Mouse (Mus musculus): ENCODE data around the gene Selenon. TPM values are rescaled to one million over a fixed set of nuclear protein-coding genes. Genes with fewer than 3 reads are reported as not detected.

The Selenon gene
- polyA plus RNA-seq, 1 experiment from 2014 or later = 16.7 TPM

DNA sequence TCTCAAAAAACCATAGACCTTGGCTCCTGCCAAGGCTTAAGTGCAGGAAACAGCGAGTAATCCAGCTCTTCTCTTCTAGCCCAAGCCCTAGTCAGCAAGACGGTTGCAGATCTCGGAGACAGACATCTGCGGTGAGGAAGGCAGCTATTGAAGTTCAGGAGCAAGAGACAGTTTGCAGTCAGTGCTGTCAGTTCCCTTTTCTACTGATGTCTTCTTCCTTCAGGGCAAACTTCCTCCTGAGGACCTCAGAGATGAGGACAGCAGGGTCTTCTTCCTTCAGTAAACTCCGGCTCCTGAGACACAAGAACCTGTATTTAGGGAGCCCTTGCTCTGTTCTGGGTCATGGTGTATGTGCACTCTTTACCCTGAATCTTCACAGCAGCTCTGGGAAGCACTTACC is 25.7 kb downstream of the Selenon start:
- Histone ChIP-seq H3K4me1 (replicated peaks; ENCODE audit: control insufficient read depth, insufficient read depth, low read length) (no peaks in the 10 kb centered on the region), H3K27ac (ENCODE audit: low read depth, low read length) (no peak overlapping the region), H3K4me3 (ENCODE audit: low read depth, low read length) (no peak overlapping the region), H3K9ac (ENCODE audit: low read depth, low read length) (no peak overlapping the region), H3K27me3 (ENCODE audit: control insufficient read depth, insufficient read depth, low read length) (no peaks in the 10 kb centered on the region), H3K9me3 (ENCODE audit: control insufficient read depth, low read length) (no peaks in the 10 kb centered on the region), H3K4me2 (replicated peaks; ENCODE audit: low read depth, low read length) (no peak overlapping the region), H3K36me3 (ENCODE audit: control insufficient read depth, insufficient read depth, low read length) (no peaks in the 10 kb centered on the region)
- WGBS = 86% methylated on average over 5 of the region's 5 CpGs
- ATAC-seq (ENCODE audit: low FRiP score) = no peak
- no peak for DNase-seq (ENCODE audit: low spot score)

DNA sequence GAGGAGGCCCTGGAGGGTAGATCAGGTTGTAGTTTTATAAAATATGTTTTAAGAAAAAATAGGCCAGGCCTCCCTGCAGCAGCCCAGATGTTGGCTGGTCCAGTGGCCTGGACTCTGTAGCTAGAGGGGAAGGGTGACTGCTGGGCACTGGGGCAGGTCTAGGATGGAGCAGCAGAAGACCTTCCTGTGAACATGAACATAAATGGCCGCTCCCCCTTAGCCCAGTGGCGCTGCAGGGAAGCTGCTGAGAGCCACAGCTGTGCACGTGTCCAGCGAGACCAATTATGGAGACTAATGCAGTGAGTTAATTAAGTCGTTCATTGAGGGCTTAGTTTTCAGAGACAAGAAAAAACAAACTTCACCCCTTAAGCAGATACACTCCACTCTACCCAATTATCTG is 26.2 kb downstream of the Selenon start:
- ATAC-seq (ENCODE audit: low FRiP score) (no peak), DNase-seq (ENCODE audit: low spot score) (no peak)
- no peaks in the 10 kb centered on the region for H3K27me3 ChIP-seq (ENCODE audit: control insufficient read depth, insufficient read depth, low read length)
- 80% methylated on average over 5 of the region's 5 CpGs for WGBS
- H3K9me3 ChIP-seq (ENCODE audit: control insufficient read depth, low read length) = no peaks in the 10 kb centered on the region
- no peak overlapping the region for H3K4me2 ChIP-seq (replicated peaks; ENCODE audit: low read depth, low read length)
- H3K4me3 ChIP-seq (ENCODE audit: low read depth, low read length) = no peak overlapping the region
- no peaks in the 10 kb centered on the region for H3K36me3 ChIP-seq (ENCODE audit: control insufficient read depth, insufficient read depth, low read length)
- no peaks in the 10 kb centered on the region for H3K4me1 ChIP-seq (replicated peaks; ENCODE audit: control insufficient read depth, insufficient read depth, low read length)
- no peak overlapping the region for H3K27ac ChIP-seq (ENCODE audit: low read depth, low read length)
- no peak overlapping the region for H3K9ac ChIP-seq (ENCODE audit: low read depth, low read length)

DNA sequence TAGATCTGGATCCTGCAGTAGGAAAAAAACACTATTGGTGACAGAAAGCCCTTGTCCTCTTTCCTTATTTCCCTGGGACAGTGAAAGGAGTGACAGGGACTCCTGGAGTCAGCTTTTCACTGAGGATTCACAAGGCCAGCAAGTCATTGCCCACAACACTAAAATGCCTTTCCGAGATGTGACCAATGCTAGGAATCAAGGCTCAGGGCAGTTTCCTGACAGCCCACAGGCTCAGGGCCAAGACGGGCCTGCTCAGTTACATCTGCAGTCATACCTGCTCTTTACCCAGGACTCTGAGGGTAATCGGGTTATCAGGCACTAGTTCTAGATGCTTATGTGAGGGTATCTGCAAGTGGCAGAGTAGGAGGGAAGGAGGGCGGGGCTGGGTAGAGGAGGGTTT is 28.5 kb downstream of the Selenon start:
- no peak overlapping the region for H3K27ac ChIP-seq (ENCODE audit: low read depth, low read length)
- no peaks in the 10 kb centered on the region for H3K4me1 ChIP-seq (replicated peaks; ENCODE audit: control insufficient read depth, insufficient read depth, low read length)
- no peaks in the 10 kb centered on the region for H3K9me3 ChIP-seq (ENCODE audit: control insufficient read depth, low read length)
- H3K4me2 ChIP-seq (replicated peaks; ENCODE audit: low read depth, low read length) = no peak overlapping the region
- no peak for ATAC-seq (ENCODE audit: low FRiP score)
- H3K27me3 ChIP-seq (ENCODE audit: control insufficient read depth, insufficient read depth, low read length) = no peaks in the 10 kb centered on the region
- no peak for DNase-seq (ENCODE audit: low spot score)
- H3K9ac ChIP-seq (ENCODE audit: low read depth, low read length) = no peak overlapping the region
- H3K36me3 ChIP-seq (ENCODE audit: control insufficient read depth, insufficient read depth, low read length) = no peaks in the 10 kb centered on the region
- no peak overlapping the region for H3K4me3 ChIP-seq (ENCODE audit: low read depth, low read length)
- 92% methylated on average over 4 of the region's 4 CpGs for WGBS

DNA sequence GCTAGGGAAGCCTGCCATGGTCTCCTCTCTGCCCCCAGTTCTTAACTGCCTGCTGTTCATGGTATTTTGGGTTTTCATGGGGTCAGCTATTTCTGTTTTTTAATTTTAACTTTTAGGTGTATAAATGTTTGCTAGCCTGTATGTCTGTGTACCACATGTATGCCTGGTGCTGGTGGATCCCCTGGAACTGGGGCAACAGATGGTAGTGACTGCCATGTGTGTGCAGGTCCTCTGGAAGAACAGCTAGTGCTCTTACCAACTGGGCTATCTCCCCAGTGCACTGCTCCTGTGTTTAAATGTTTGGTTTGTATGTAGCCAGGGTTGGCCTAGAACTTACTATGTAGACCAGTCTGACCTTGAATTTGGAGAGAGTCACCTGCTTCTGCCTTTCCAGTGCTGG is 32.7 kb downstream of the Selenon start:
- H3K36me3 ChIP-seq (ENCODE audit: control insufficient read depth, insufficient read depth, low read length) = no peaks in the 10 kb centered on the region

DNA sequence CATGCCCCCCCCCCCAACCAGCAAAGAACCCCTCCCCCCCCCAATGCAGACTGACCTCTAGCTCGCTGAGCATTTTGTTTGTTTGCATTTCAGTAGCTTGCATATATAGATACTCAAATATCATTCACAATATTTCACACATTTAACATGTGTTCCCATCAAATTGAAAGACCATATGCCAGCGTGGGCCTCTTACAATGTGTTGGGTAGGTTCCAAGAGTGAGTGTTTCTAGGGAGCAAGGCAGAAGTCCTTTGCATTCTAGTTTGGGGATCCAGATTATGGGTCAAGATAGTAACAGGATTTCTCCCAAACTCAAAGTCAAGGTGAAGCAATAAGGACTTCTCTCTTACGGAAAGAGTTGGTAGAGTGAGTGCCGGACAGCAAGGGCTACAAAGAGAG is 33.4 kb downstream of the Selenon start:
- no peak overlapping the region for H3K4me2 ChIP-seq (replicated peaks; ENCODE audit: low read depth, low read length)
- no peaks in the 10 kb centered on the region for H3K4me1 ChIP-seq (replicated peaks; ENCODE audit: control insufficient read depth, insufficient read depth, low read length)
- no peak overlapping the region for H3K27ac ChIP-seq (ENCODE audit: low read depth, low read length)
- no peaks in the 10 kb centered on the region for H3K27me3 ChIP-seq (ENCODE audit: control insufficient read depth, insufficient read depth, low read length)
- DNase-seq (ENCODE audit: low spot score) (no peak), ATAC-seq (ENCODE audit: low FRiP score) (no peak)
- no peak overlapping the region for H3K4me3 ChIP-seq (ENCODE audit: low read depth, low read length)
- H3K9ac ChIP-seq (ENCODE audit: low read depth, low read length) = no peak overlapping the region
- H3K9me3 ChIP-seq (ENCODE audit: control insufficient read depth, low read length) = no peaks in the 10 kb centered on the region
- WGBS = 96% methylated on average over 4 of the region's 4 CpGs
- no peaks in the 10 kb centered on the region for H3K36me3 ChIP-seq (ENCODE audit: control insufficient read depth, insufficient read depth, low read length)

More for the DNA sequence above, 32.7 kb downstream of the Selenon start:
- H3K4me2 ChIP-seq (replicated peaks; ENCODE audit: low read depth, low read length) = no peak overlapping the region
- H3K4me1 ChIP-seq (replicated peaks; ENCODE audit: control insufficient read depth, insufficient read depth, low read length) = no peaks in the 10 kb centered on the region
- ATAC-seq (ENCODE audit: low FRiP score) = no peak
- no peak overlapping the region for H3K9ac ChIP-seq (ENCODE audit: low read depth, low read length)
- DNase-seq (ENCODE audit: low spot score) = no peak
- H3K4me3 ChIP-seq (ENCODE audit: low read depth, low read length) = no peak overlapping the region
- H3K27me3 ChIP-seq (ENCODE audit: control insufficient read depth, insufficient read depth, low read length) = no peaks in the 10 kb centered on the region
- no peaks in the 10 kb centered on the region for H3K9me3 ChIP-seq (ENCODE audit: control insufficient read depth, low read length)
- no peak overlapping the region for H3K27ac ChIP-seq (ENCODE audit: low read depth, low read length)

DNA sequence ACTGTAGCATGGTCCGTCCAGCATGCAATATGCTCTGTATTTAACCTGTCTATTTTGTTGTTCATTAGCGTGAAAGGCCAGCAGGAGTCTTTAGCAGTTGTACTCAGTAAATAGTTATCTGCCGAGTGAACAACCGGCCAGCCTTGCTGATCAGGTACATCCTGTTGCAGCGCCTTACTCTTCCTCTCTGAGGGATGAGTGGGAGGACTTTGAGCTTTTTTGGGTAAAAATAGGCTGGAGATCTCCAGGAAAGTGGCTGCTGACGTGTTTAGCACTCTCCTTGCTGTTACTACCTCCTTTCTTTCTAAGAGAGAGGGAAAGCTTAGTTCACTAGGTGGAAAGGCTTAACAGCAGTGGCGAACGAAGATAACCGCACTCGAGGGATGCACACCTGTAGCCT is 34.2 kb downstream of the Selenon start:
- Histone ChIP-seq H3K4me1 (replicated peaks; ENCODE audit: control insufficient read depth, insufficient read depth, low read length) (no peaks in the 10 kb centered on the region), H3K9ac (ENCODE audit: low read depth, low read length) (no peak overlapping the region), H3K27ac (ENCODE audit: low read depth, low read length) (no peak overlapping the region), H3K4me2 (replicated peaks; ENCODE audit: low read depth, low read length) (no peak overlapping the region), H3K9me3 (ENCODE audit: control insufficient read depth, low read length) (no peaks in the 10 kb centered on the region), H3K36me3 (ENCODE audit: control insufficient read depth, insufficient read depth, low read length) (no peaks in the 10 kb centered on the region), H3K27me3 (ENCODE audit: control insufficient read depth, insufficient read depth, low read length) (no peaks in the 10 kb centered on the region), H3K4me3 (ENCODE audit: low read depth, low read length) (no peak overlapping the region)
- 89% methylated on average over 10 of the region's 10 CpGs for WGBS
- ATAC-seq (ENCODE audit: low FRiP score) (no peak), DNase-seq (ENCODE audit: low spot score) (no peak)

DNA sequence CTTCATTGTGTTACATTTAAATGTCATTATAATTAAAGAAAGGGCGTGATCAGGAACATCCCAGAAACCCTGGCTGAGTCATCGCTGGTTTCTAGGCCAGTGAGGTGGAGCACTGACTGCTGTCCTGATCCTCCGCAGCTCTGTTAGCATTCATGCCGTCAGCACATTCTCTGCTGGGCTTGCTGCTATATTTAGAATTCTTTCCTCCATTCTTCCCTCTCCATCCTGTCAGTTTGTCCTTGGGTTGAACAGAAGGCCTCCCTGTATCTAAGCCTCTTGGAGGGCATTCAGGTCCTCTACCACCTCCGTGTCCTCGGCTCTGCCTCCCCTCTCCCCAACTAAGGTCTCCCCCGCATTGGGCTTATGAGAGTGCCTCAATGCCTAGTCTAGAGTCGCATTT is 35.0 kb downstream of the Selenon start:
- no peaks in the 10 kb centered on the region for H3K27me3 ChIP-seq (ENCODE audit: control insufficient read depth, insufficient read depth, low read length)
- no peak overlapping the region for H3K9ac ChIP-seq (ENCODE audit: low read depth, low read length)
- no peak overlapping the region for H3K4me2 ChIP-seq (replicated peaks; ENCODE audit: low read depth, low read length)

DNA sequence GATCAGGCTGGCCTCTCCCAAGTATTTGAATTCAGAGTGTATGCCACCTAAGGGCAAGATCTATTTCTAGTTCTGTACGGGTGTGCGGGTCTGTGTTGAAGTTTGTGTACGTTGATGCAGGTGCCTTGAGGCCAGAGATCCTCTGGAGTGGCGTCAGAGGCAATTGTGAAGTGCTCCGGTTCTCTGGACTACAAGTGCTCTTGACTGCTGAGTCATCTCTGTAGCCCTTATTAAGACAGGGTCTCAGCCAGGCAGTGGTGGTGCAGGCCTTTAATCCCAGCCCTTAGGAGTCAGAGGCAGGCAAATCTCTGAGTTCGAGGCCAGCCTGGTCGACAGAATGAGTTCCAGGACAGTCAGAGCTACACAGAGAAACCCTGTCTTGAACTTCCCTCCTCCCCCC is 36.4 kb downstream of the Selenon start:
- no peaks in the 10 kb centered on the region for H3K9me3 ChIP-seq (ENCODE audit: control insufficient read depth, low read length)
- ATAC-seq (ENCODE audit: low FRiP score) (no peak), DNase-seq (ENCODE audit: low spot score) (no peak)
- no peak overlapping the region for H3K9ac ChIP-seq (ENCODE audit: low read depth, low read length)
- no peaks in the 10 kb centered on the region for H3K36me3 ChIP-seq (ENCODE audit: control insufficient read depth, insufficient read depth, low read length)
- WGBS = 89% methylated on average over 7 of the region's 7 CpGs
- H3K4me1 ChIP-seq (replicated peaks; ENCODE audit: control insufficient read depth, insufficient read depth, low read length) = no peaks in the 10 kb centered on the region
- H3K27ac ChIP-seq (ENCODE audit: low read depth, low read length) = no peak overlapping the region
- H3K4me3 ChIP-seq (ENCODE audit: low read depth, low read length) = no peak overlapping the region
- H3K4me2 ChIP-seq (replicated peaks; ENCODE audit: low read depth, low read length) = no peak overlapping the region
- no peaks in the 10 kb centered on the region for H3K27me3 ChIP-seq (ENCODE audit: control insufficient read depth, insufficient read depth, low read length)

More for the DNA sequence above, 35.0 kb downstream of the Selenon start:
- no peak overlapping the region for H3K4me3 ChIP-seq (ENCODE audit: low read depth, low read length)
- DNase-seq (ENCODE audit: low spot score) (no peak), ATAC-seq (ENCODE audit: low FRiP score) (no peak)
- H3K9me3 ChIP-seq (ENCODE audit: control insufficient read depth, low read length) = no peaks in the 10 kb centered on the region
- no peak overlapping the region for H3K27ac ChIP-seq (ENCODE audit: low read depth, low read length)
- WGBS = 88% methylated on average over 8 of the region's 8 CpGs
- H3K4me1 ChIP-seq (replicated peaks; ENCODE audit: control insufficient read depth, insufficient read depth, low read length) = no peaks in the 10 kb centered on the region
- H3K36me3 ChIP-seq (ENCODE audit: control insufficient read depth, insufficient read depth, low read length) = no peaks in the 10 kb centered on the region

DNA sequence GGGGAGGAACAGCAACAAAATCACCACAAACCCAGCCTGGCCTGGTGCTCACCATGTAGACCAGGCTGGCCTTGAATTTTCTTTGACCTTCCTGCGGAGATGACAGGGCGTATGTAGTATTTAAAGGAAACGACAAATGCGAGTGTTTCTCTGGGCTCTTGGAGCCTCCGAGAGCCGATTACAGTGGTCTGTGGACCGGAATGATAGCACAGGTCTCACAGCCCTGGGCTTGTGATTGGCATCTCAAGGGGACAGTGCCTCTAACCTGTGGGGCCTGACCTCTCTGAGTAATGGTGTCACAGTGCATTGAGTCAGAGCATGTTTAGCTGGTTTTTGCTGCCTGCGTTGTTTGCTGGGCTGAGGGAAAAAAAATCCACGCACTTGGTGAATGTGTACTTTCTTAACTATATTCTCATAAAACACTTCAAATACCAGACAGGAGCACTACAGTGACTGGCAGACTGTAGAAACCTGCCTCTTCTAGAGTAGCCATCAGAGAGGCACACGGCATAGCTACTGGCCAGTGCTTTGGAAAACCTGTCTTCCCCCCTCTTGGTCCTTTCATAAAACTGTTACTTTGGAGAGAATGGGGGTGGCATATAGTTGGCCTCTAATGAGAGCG is 37.5 kb downstream of the Selenon start:
- H3K4me3 ChIP-seq (ENCODE audit: low read depth, low read length) = no peak overlapping the region

More for the DNA sequence above, 37.5 kb downstream of the Selenon start:
- Histone ChIP-seq H3K36me3 (ENCODE audit: control insufficient read depth, insufficient read depth, low read length) (no peaks in the 10 kb centered on the region), H3K27me3 (ENCODE audit: control insufficient read depth, insufficient read depth, low read length) (no peaks in the 10 kb centered on the region), H3K9me3 (ENCODE audit: control insufficient read depth, low read length) (no peaks in the 10 kb centered on the region), H3K4me2 (replicated peaks; ENCODE audit: low read depth, low read length) (no peak overlapping the region), H3K4me1 (replicated peaks; ENCODE audit: control insufficient read depth, insufficient read depth, low read length) (no peaks in the 10 kb centered on the region), H3K27ac (ENCODE audit: low read depth, low read length) (no peak overlapping the region), H3K9ac (ENCODE audit: low read depth, low read length) (no peak overlapping the region)
- DNase-seq (ENCODE audit: low spot score) = no peak
- 89% methylated on average over 11 of the region's 11 CpGs for WGBS
- no peak for ATAC-seq (ENCODE audit: low FRiP score)
